Mouse (Mus musculus) olfactory bulb, adult 2 months (tissue): ENCODE results near the gene Sept1.

Experiments
- CTCF ChIP-seq: fragments of 200-500 bp; IDR thresholded peaks from 2 replicates; pipeline ENCODE4 v1.5.1; 2012; ENCODE audit warnings: low read depth, mild to moderate bottlenecking, low read length, moderate library complexity; ENCODE audit not compliant: insufficient read depth
- POLR2A ChIP-seq: fragments of 200-500 bp; IDR thresholded peaks from 2 replicates; pipeline ENCODE4 v1.6.1; 2012; ENCODE audit warnings: mild to moderate bottlenecking, low read depth, low read length, moderate library complexity; ENCODE audit not compliant: insufficient read depth

GRCm38 (mm10) chr7:127209851-127210250, 23.1 kb downstream of the Sept1 start:
- TF ChIP-seq CTCF (no peak), POLR2A (no peak)
